Mouse (Mus musculus): ENCODE data around the gene Rps7. TPM values are rescaled to one million over a fixed set of nuclear protein-coding genes. Genes with fewer than 3 reads are reported as not detected.

The Rps7 gene
- total and polyA plus RNA-seq, 2 experiments from 2014 or later = 538 to 844 TPM

DNA sequence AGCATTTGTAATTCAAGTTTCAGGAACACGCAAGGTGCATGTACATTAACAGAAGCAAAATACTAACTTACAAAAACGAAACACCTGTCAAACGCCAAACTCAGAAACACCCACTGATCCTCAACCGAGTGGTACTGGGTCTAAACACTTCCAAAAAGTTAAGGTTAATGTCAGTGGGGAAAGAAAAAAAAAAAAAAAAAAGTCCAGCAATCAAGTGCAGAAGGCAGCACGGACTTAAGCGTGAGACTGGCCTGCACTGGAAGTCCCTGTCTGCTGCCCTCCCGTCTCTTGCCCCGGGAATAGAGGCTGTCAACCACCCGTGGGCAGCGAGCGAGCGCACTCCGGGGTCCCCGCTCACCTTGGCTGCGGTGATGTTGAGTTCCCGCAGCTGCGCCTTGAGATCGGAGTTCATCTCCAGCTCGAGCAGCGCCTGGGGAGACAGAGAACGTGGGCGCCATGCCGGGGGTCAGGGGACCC, 657 bp downstream of the Rps7 start:
- TF ChIP-seq CTCF (IDR thresholded peaks at IDR 0.05) = no peak
- H3K4me1 ChIP-seq (ENCODE audit: insufficient read depth, low read length) = peaks cover 5% of the 10 kb centered on the region; the same call in 1 of the 2 replicates
- peak overlapping the region; percentile 83 for H3K27ac ChIP-seq (ENCODE audit: low read depth, low read length)
- peak overlapping the region; percentile 88 for H3K9ac ChIP-seq (replicated peaks; ENCODE audit: low read length, poor library complexity, severe bottlenecking)
- H3K36me3 ChIP-seq (ENCODE audit: insufficient read depth, low read length) = peaks cover 38% of the 10 kb centered on the region
- no peak for DNase-seq (ENCODE audit: low spot score)
- no peaks in the 10 kb centered on the region for H3K9me3 ChIP-seq (ENCODE audit: low read length)
- H3K4me3 ChIP-seq (ENCODE audit: low read depth, low read length) = peak overlapping the region; percentile 68
- ATAC-seq (ENCODE audit: low FRiP score) = peak; percentile 45
- peak overlapping the region; percentile 60 for H3K4me2 ChIP-seq (ENCODE audit: low read depth, low read length, poor library complexity, severe bottlenecking)
- WGBS = 2% methylated on average over 23 of the region's 23 CpGs
- no peaks in the 10 kb centered on the region for H3K27me3 ChIP-seq (ENCODE audit: insufficient read depth, low read length)

DNA sequence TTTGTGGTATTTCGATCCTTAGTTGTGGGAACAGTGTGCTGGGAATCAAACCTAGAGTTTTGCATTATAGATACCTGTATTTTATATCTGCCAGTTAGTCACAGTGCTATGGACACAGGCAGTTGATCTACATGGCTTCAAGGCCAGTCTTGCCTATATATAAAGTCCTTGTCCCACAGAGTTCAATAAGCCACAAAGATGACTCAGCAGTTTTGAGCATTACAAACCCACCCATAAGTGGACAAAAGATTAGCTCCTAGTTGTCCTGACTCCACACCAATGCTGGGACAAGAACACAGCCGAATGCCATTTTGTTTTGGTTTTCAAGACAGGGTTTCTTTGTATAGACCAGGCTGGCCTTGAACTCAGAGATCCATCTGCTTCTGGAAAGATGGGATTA, 7.3 kb downstream of the Rps7 start:
- 94% methylated on average over 2 of the region's 2 CpGs for WGBS
- Histone ChIP-seq H3K9me3 (ENCODE audit: low read length) (no peaks in the 10 kb centered on the region), H3K36me3 (ENCODE audit: insufficient read depth, low read length) (peaks cover 46% of the 10 kb centered on the region)

DNA sequence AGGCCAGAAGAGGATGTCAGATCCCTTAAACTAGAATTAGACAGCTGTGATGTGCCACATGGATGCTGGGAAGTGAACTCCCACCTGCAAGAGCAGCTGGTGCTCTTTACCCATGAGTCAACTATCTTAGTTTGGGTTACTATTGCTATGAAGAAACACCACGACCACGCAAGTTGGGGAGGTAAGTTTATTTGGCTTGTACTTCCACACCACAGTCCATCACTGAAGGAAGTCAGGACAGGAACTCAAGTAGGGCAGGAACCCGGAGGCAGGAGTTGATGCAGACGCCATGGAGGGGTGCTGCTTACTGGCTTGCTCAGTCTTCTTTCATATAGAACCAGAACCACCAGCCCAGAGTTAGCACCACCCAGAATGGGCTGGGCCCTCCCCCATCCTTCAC, 8.7 kb downstream of the Rps7 start:
- DNase-seq (ENCODE audit: low spot score) (no peak), ATAC-seq (ENCODE audit: low FRiP score) (no peak)
- H3K27me3 ChIP-seq (ENCODE audit: insufficient read depth, low read length) = no peaks in the 10 kb centered on the region

More for the DNA sequence above, 7.3 kb downstream of the Rps7 start:
- DNase-seq (ENCODE audit: low spot score) = no peak
- no peak for TF ChIP-seq CTCF (IDR thresholded peaks at IDR 0.05)
- Histone ChIP-seq H3K4me2 (ENCODE audit: low read depth, low read length, poor library complexity, severe bottlenecking) (no peak overlapping the region), H3K9ac (replicated peaks; ENCODE audit: low read length, poor library complexity, severe bottlenecking) (no peak overlapping the region), H3K4me1 (ENCODE audit: insufficient read depth, low read length) (no peaks in the 10 kb centered on the region), H3K27ac (ENCODE audit: low read depth, low read length) (no peak overlapping the region), H3K4me3 (ENCODE audit: low read depth, low read length) (no peak overlapping the region), H3K27me3 (ENCODE audit: insufficient read depth, low read length) (no peaks in the 10 kb centered on the region)
- ATAC-seq (ENCODE audit: low FRiP score) = no peak

DNA sequence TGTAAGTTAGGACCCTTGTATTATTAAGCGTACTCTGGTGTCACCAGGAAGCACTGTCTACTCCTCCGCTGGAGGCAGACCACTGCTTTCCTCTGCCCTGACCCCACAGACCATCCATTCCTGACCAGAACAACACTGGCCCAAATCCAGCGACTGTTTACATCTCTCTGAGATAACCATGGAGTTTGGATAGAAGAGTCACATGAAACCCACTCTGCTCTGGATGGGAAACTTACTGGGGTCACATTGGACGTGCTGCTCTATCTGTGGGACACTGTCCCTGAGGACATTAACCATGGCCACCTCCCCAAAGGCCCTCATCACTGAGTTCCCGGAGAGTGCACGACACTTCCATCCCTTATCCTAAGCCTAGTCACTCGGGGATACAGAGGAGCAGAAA, 10.3 kb downstream of the Rps7 start:
- 86% methylated on average over 7 of the region's 7 CpGs for WGBS
- H3K4me2 ChIP-seq (ENCODE audit: low read depth, low read length, poor library complexity, severe bottlenecking) = no peak overlapping the region
- H3K27me3 ChIP-seq (ENCODE audit: insufficient read depth, low read length) = no peaks in the 10 kb centered on the region
- no peaks in the 10 kb centered on the region for H3K4me1 ChIP-seq (ENCODE audit: insufficient read depth, low read length)
- H3K9me3 ChIP-seq (ENCODE audit: low read length) = no peaks in the 10 kb centered on the region
- H3K4me3 ChIP-seq (ENCODE audit: low read depth, low read length) = no peak overlapping the region
- TF ChIP-seq CTCF (IDR thresholded peaks at IDR 0.05) = no peak
- no peak for DNase-seq (ENCODE audit: low spot score)
- ATAC-seq (ENCODE audit: low FRiP score) = no peak
- no peak overlapping the region for H3K9ac ChIP-seq (replicated peaks; ENCODE audit: low read length, poor library complexity, severe bottlenecking)
- H3K36me3 ChIP-seq (ENCODE audit: insufficient read depth, low read length) = peaks cover 17% of the 10 kb centered on the region
- H3K27ac ChIP-seq (ENCODE audit: low read depth, low read length) = no peak overlapping the region

More for the DNA sequence above, 8.7 kb downstream of the Rps7 start:
- Histone ChIP-seq H3K9ac (replicated peaks; ENCODE audit: low read length, poor library complexity, severe bottlenecking) (no peak overlapping the region), H3K9me3 (ENCODE audit: low read length) (no peaks in the 10 kb centered on the region), H3K4me1 (ENCODE audit: insufficient read depth, low read length) (no peaks in the 10 kb centered on the region), H3K4me3 (ENCODE audit: low read depth, low read length) (no peak overlapping the region), H3K27ac (ENCODE audit: low read depth, low read length) (no peak overlapping the region), H3K4me2 (ENCODE audit: low read depth, low read length, poor library complexity, severe bottlenecking) (no peak overlapping the region), H3K36me3 (ENCODE audit: insufficient read depth, low read length) (peaks cover 33% of the 10 kb centered on the region)
- WGBS = 77% methylated on average over 4 of the region's 4 CpGs
- TF ChIP-seq CTCF (IDR thresholded peaks at IDR 0.05) = no peak

DNA sequence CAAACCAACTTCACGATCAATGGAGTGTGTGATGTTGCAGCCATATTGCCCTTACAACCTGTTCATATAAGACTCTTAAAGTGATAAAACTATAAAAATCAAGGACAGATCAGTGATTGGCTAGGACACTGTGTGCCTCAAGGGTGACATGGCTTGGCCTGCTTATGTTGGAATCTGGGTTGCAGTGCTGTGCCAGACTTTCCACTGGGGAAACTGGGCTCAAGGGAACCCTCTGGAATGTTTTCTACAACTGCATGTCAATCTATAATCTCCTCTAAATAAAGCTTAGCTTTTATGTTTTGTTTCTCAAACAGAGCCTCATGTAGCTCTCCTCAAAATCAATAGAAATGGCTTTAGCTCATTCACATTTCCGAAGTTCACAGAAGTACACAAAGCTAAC, 11.5 kb downstream of the Rps7 start:
- Histone ChIP-seq H3K9ac (replicated peaks; ENCODE audit: low read length, poor library complexity, severe bottlenecking) (no peak overlapping the region), H3K36me3 (ENCODE audit: insufficient read depth, low read length) (peaks cover 5% of the 10 kb centered on the region), H3K27ac (ENCODE audit: low read depth, low read length) (no peak overlapping the region), H3K4me3 (ENCODE audit: low read depth, low read length) (no peak overlapping the region), H3K27me3 (ENCODE audit: insufficient read depth, low read length) (no peaks in the 10 kb centered on the region), H3K9me3 (ENCODE audit: low read length) (no peaks in the 10 kb centered on the region), H3K4me1 (ENCODE audit: insufficient read depth, low read length) (no peaks in the 10 kb centered on the region), H3K4me2 (ENCODE audit: low read depth, low read length, poor library complexity, severe bottlenecking) (no peak overlapping the region)
- DNase-seq (ENCODE audit: low spot score) = no peak
- ATAC-seq (ENCODE audit: low FRiP score) = no peak
- no peak for TF ChIP-seq CTCF (IDR thresholded peaks at IDR 0.05)
- 94% methylated on average over 2 of the region's 2 CpGs for WGBS

DNA sequence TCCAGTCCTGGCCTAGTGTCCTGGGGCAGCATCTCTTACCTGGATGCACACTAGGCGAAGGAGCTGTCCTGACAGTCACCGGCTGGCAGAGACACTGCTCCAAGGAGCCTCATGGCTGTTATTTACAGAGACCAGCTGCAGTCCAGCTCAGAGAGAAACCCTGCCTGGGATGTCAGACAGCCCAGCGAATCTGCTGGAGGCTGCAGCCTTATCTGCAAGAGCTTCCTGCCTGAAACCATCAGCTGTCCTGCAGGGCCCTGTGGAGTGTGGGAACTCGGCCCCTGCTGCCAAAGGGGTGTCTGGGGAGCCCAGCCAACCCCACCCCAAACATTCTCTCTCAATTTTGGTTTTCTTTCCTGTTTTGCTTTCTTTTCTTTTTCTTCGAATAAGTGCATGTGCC, 12.6 kb downstream of the Rps7 start, which contains the start of gene Colec11:
Gene Colec11 (minus strand): TSS at position 183 of the 400 bp plus-strand sequence.
- no peak for ATAC-seq (ENCODE audit: low FRiP score)
- H3K27me3 ChIP-seq (ENCODE audit: insufficient read depth, low read length) = no peaks in the 10 kb centered on the region
- no peak within 1 kb of the TSS for H3K4me2 ChIP-seq (ENCODE audit: low read depth, low read length, poor library complexity, severe bottlenecking)
- WGBS = 59% methylated on average over 5 of the region's 5 CpGs
- no peaks in the 10 kb centered on the region for H3K4me1 ChIP-seq (ENCODE audit: insufficient read depth, low read length)
- H3K27ac ChIP-seq (ENCODE audit: low read depth, low read length) = no peak within 1 kb of the TSS
- TF ChIP-seq CTCF (IDR thresholded peaks at IDR 0.05) = no peak
- no peaks in the 10 kb centered on the region for H3K36me3 ChIP-seq (ENCODE audit: insufficient read depth, low read length)
- H3K4me3 ChIP-seq (ENCODE audit: low read depth, low read length) = no peak within 1 kb of the TSS
- H3K9ac ChIP-seq (replicated peaks; ENCODE audit: low read length, poor library complexity, severe bottlenecking) = no peak within 1 kb of the TSS
- H3K9me3 ChIP-seq (ENCODE audit: low read length) = no peaks in the 10 kb centered on the region
- no peak for DNase-seq (ENCODE audit: low spot score)

All from midbrain, postnatal 0 days (tissue).